Mouse (Mus musculus): Measurements from ENCODE around the gene Ssx2ip. TPM values are rescaled to one million over a fixed set of nuclear protein-coding genes. Genes with fewer than 3 reads are reported as not detected.

Ssx2ip gene
- total RNA-seq, 2 experiments from 2014 or later: 109 to 127 TPM

DNA sequence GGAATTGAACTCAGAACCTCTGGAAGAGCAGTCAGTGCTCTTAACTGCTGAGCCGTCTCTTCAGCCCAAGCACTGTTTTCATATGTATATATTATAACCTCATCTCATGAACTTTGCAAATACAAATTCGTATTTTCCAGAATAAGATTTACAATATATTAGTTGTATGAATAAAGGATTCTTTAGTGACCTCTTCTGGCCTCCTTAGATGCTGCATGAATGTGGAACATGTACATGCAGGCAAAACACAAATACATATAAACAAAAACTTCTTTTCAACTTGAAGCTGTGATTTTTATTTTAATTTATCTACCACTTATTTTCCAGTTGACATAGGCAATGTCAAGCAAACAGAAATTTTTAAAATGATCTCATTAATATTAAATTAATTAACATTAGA is 77.6 kb downstream of the Ssx2ip start:
- DNase-seq (ENCODE audit: extremely low spot score in 1 of 2, low spot score in 1 of 2): no peak

- no peak for DNase-seq (ENCODE audit: extremely low spot score in 1 of 2, low spot score in 1 of 2)
These were observed 82.0 kb downstream of the Ssx2ip start for GRCm38 (mm10) chr3:146486464-146486863.

Small RNAs within 50 kb of the gene (microRNA-seq; reads per million reads assigned to microRNA genes)
- 0 reads per million in 2 experiments for gene Gm22901

Other genes starting within 250 kb of the Ssx2ip start
- under 1 TPM; 0.47 to 0.57 TPM for gene Lpar3, start 183.7 kb upstream of the Ssx2ip start, total RNA-seq (2021)
- 1 to 10 TPM; 6.5 to 6.9 TPM for gene Ctbs, start 45.2 kb downstream of the Ssx2ip start, total RNA-seq (2021)
- 1 to 10 TPM; 2.3 to 4.0 TPM for gene Spata1, start 95.1 kb downstream of the Ssx2ip start, total RNA-seq (2021)
- gene Gng5, start 95.2 kb downstream of the Ssx2ip start, total RNA-seq (2021): 10 to 100 TPM; 45.0 to 46.0 TPM
- 10 to 100 TPM; 14.6 to 17.5 TPM for gene Rpf1, start 116.8 kb downstream of the Ssx2ip start, total RNA-seq (2021)
- not detected for gene Uox, start 165.8 kb downstream of the Ssx2ip start, total RNA-seq (2021)
- gene Dnase2b, start 211.0 kb downstream of the Ssx2ip start, total RNA-seq (2021): not detected
- not detected for gene 4930503B20Rik, start 246.7 kb downstream of the Ssx2ip start, total RNA-seq (2021)